Mouse (Mus musculus) CD8-positive naive resting alpha-beta T cell, adult 2 months (primary cell): ENCODE results near the gene Ugt1a10.
"Not testable (repeated sequence)": the region's sequence is repeated elsewhere in the genome, so short reads cannot be mapped to it uniquely, and the experiment has no call there.

Experiments
- DNase-seq, 2 experiments: peaks; one replicate each; pipeline ENCODE4 v3.0.0; 2022; ENCODE audit warnings: low read depth in 2 of 2, low spot score in 2 of 2

The Ugt1a10 gene

GRCm38 (mm10) chr1:88137264-88137663 is 82.1 kb downstream of the Ugt1a10 start:
- no peak for DNase-seq

- no peak for DNase-seq
Observed at GRCm38 (mm10) chr1:88138145-88138544, 83.0 kb downstream of the Ugt1a10 start.

- DNase-seq, result not testable (repeated sequence)
Observed at GRCm38 (mm10) chr1:88140492-88140891, 85.3 kb downstream of the Ugt1a10 start.

- peak in 1 of 2 experiments; percentile 14 for DNase-seq
Observed at GRCm38 (mm10) chr1:88143966-88144675, 88.9 kb downstream of the Ugt1a10 start.

GRCm38 (mm10) chr1:88145278-88145677 is 90.1 kb downstream of the Ugt1a10 start:
- not testable (repeated sequence) for DNase-seq

DNA sequence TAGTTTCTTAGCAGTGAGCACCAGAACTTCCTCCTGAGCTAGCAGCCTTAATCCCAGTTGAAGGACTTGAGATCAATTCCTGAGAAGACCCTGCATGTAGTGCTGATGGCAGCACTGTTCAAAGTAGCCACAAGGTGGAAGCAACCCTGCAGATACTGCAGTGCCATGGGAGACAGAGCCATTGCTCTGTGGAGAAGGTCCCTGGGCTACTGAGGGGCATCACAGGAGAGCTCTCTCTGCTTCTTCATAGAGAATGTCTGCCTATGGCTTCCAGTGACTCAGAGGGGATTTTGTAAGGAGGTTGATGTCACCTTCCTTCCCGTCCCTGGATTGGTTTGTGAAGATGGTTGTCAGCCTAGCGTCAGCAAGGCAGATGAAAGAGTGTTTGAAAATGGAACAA is 94.9 kb downstream of the Ugt1a10 start:
- not testable (repeated sequence) for DNase-seq

DNA sequence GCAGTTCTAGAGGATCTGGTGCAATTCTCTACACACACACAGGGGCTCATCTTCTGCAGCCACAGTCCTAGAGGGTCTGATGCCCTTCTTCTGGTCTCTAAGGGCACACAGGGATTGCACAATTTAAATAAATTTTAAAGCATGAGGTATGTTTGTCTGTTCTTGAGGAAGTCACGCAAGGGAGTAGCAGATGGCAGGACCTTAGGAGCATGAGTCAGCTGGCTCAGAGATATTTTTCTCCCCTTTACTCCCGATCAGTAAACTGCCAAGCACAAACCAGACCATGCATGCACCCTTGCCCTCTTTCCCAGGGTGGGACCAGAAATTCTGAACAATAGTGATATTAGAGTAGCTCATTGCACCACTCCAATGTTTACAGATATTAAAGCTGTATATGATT is 103.2 kb downstream of the Ugt1a10 start:
- DNase-seq, result no peak

DNA sequence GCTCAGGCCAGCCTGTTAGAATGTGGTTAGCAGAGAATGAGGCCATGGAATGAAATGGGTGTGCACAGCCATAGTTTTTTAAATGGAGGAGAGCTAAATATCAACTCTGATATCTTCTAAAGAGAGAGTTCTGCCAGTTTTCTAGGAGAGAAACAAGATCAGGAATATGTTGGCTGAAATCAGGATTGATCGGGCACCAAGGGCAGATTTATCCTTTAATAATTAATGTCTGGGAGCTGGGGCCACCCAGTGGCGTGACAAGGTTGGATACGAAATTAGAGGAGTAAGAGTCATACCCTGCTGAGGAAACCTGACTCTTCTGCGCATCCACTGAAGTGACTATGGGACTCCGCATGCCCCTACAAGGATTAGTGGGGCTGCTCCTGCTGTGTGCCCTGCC is 110.5 kb downstream of the Ugt1a10 start, which contains the start of gene Ugt1a5:
Gene Ugt1a5, plus strand, starts transcription at position 302 of the 400 bp plus-strand sequence.
- no peak for DNase-seq

DNA sequence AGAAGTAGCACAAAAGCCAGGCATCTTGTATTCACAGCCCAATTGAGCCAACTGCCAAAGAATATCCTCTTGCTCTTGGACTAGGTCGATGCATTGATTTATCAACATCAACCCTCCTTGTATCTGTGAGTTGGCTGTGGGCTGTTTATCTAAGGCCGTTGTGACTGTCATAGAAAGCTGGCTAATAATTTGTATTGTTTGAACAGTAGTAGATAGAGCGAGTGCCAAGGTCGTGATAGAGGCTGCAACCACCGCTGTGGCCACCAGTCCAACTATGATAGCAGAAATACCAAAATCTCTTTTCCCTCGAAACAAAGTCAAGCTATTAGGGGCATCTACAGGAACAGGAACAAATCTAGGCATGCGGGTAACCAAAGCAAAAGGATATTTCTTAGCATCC is 117.0 kb downstream of the Ugt1a10 start:
- DNase-seq, result not testable (repeated sequence)

DNA sequence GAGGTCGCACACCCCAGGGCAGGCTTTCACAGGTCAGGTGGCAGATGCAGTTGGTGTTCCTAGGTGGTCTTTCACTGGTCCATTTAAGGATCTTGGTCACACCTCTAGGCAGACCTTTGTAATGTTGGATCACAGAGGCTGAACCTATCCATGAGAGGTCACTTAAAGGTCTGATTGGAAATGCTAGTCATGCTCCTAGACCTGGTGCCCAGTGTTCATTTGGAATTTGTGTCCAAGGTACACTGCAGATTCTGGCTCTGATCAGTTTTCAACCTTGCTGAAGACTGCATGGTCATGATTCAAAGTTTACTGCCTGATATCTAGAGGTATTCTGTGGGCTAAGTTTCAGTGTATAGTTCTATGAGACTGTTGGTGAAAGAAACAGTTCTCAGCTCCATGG is 124.5 kb downstream of the Ugt1a10 start:
- no peak for DNase-seq

GRCm38 (mm10) chr1:88186325-88186935 is 131.2 kb downstream of the Ugt1a10 start:
- DNase-seq, result no peak

GRCm38 (mm10) chr1:88192136-88192535 is 136.9 kb downstream of the Ugt1a10 start:
- no peak for DNase-seq

- no peak for DNase-seq
Observed at GRCm38 (mm10) chr1:88195687-88196086, 140.5 kb downstream of the Ugt1a10 start.

DNA sequence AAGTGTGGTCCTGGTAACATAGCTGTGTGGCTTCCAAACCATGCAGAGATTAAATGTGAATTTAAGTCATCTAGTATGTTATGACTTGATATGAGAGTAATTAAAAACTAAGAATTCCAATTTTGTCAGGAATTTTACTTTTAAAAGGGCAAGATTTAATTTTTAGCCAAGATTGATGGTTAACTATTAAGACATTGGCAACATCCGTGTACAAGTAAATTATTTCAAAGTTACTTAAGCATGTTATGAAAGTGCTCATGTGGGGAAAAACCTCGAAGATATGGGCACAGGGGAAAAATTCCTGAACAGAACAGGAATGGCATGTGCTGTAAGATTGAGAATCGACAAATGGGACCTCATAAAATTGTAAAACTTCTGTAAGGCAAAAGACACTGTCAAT is 142.3 kb downstream of the Ugt1a10 start:
- DNase-seq, result no peak

GRCm38 (mm10) chr1:88199996-88200395 is 144.8 kb downstream of the Ugt1a10 start:
- no peak for DNase-seq

DNA sequence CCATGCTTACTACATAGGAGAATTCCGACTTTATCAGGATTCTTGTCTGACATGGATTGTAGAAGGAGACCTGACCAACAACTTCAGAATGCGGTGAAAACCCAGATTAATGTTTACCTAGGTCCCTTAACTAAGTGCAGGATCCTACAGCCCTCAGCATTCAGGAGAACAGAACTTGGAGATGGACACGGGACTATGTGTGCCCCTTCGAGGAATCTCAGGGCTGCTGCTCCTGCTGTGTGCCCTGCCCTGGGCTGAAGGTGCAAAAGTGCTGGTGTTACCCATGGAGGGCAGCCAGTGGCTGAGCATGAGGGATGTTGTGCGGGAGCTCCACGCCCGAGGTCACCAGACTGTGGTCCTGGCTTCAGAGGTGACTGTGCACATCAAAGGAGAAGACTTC is 145.3 kb downstream of the Ugt1a10 start, which contains the start of gene Ugt1a2:
Gene Ugt1a2, plus strand, starts transcription at position 146 of the 400 bp plus-strand sequence.
- no peak for DNase-seq

DNA sequence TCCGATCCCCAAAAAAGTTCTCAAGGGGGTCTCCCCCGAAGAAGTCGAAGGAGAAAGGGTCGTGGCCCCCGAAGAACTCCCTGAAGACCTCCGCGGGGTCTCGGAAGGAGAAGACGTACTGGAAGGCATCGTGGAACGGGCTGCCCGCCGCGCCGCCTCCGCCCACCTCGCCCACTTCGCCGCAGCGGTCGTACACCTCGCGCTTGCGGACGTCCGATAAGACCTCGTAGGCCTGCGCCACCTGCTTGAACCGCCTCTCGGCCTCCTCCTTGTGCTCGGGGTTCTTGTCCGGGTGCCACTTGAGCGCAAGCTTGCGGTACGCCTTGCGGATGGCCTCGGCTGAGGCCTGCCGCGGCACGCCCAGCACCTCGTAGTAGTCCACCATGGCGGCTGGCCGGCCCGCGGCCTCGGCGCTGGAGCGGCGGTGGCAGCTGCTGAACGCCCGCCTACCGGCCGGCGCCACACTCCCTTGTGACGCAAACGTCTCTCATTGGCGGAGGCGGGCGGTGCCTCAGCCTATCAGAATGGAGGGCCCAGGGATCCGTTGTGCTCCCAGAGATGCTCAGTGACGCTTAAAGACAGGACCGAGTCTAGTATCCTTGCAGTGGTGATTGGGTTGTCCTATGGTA is 150.2 kb downstream of the Ugt1a10 start, which contains the start of gene Dnajb3:
Gene Dnajb3, minus strand, starts transcription at position 489 of the 629 bp plus-strand sequence.
- DNase-seq, result no peak

DNA sequence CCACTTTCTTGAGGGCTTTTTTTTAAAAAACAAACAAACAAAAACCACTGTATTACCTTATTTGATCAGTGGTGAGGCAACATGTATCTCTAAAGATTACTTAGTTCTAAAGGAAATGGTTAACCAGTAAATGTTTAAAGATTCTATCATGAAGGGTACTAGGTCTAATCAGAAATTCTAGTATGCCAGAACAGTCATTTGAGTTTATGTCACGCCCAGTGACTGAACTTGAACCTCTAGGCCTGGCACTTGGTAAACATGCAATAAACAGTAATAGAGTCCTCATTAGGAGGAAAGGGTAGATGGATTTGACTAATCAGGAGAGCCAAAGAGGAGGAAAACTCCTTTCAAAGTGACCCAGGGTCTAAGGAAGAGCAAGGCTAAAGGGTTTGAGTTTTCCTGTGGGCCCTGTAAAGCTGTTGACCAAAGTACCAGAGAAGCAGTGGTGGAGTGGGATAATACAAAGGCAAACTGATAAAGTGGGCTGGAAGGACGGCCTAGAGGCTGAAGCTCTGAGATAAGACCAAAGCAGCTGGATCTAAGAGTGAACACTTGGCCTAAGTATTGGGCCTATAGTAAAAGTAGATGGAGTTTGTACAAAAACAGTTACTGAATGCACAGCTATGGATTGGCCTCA is 151.8 kb downstream of the Ugt1a10 start:
- DNase-seq, result no peak

DNA sequence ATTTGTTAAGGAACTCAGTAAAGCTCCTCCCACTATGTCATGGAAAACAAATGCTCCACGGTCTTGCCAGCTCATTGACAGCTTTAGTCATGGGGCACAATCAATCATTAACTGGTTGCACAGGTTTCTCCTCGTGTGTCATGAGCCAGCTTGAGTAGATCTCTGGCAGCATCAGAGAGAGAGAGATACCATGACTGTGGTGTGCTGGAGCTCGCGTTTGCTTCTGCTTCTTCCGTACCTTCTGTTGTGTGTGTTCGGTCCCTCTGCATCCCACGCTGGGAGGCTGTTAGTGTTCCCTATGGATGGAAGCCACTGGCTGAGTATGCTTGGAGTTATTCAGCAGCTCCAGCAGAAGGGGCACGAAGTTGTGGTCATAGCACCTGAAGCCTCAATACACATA is 156.6 kb downstream of the Ugt1a10 start, which contains the start of gene Ugt1a1:
Gene Ugt1a1, plus strand, starts transcription at position 148 of the 400 bp plus-strand sequence.
- peak in 1 of 2 experiments; percentile 0 for DNase-seq

DNA sequence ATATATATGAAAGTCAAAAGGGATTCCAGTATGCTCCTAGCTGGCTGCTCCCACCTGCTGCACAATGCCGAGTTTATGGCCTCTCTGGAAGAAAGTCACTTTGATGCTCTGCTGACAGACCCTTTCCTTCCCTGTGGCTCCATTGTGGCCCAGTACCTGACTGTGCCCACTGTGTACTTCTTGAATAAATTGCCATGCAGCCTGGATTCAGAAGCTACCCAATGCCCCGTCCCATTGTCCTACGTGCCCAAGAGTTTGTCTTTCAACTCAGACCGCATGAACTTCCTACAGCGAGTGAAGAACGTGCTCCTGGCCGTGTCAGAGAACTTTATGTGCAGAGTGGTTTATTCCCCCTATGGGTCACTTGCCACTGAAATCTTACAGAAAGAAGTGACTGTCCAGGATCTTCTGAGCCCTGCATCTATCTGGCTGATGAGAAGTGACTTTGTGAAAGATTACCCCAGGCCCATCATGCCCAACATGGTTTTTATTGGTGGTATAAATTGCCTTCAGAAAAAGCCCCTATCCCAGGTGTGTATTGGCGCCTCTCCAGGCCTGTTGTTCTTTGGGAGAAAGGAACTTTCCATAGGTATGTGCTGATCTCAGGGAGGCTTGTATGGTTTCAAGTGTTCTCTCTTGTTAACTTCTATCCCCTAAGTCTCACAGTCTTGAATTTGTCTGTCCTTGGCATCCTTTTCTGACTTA is 157.3 kb downstream of the Ugt1a10 start:
- DNase-seq, result no peak

DNA sequence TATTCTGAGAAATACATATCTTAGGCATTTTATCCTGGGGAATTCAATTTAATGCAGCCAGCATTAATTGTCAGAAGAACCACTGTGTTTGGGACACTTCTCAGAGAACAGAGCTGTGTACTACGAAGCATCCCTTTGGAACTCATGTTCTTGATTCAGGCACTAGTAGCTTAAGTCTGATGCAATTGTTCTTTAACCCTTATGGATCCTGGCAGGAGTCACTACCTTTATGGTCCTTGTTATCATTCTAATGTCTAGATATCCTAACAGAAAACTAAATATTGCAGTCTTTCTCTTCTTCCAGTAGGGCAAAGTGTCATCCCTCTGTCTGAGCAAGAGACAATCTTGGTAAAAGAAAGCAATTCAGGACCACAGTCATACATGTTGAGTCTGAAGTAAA is 157.9 kb downstream of the Ugt1a10 start:
- DNase-seq, result no peak
